Mouse (Mus musculus): ENCODE measurements around the gene Tifab.

- TF ChIP-seq HCFC1 (IDR thresholded peaks at IDR 0.05; ENCODE audit: borderline replicate concordance, insufficient read depth, low read length) (no peak), ZNF384 (IDR thresholded peaks at IDR 0.05; ENCODE audit: low read depth, low read length) (peak; percentile 21; the same call in 1 of the 2 replicates), ZC3H11A (IDR thresholded peaks at IDR 0.05; ENCODE audit: borderline replicate concordance, low read depth, low read length) (no peak), CHD2 (IDR thresholded peaks at IDR 0.05; ENCODE audit: low read depth, low read length) (no peak), MAFK (IDR thresholded peaks at IDR 0.05; ENCODE audit: insufficient read depth, low read depth, low read length) (no peak)
Measured at GRCm38 (mm10) chr13:56221129-56221910, 42.6 kb upstream of the Tifab start.

Data from ES-E14 (cell line).